Mouse (Mus musculus) stomach, embryonic 16.5 days (tissue): Measurements from ENCODE around the gene Akap17b. TPM values are rescaled to one million over a fixed set of nuclear protein-coding genes. Genes with fewer than 3 reads are reported as not detected.

Experiments
- polyA plus RNA-seq: library from polyadenylated mRNA; unstranded; fragments of >200 nt; fragmentation: Nextera tagmentation; extraction: Ambion mirVana; gene quantifications from 2 replicates; pipeline ENCODE4 v1.2.1, GENCODE M21; 2015

Akap17b gene
- polyA plus RNA-seq, 1 experiment from 2014 or later, result 1.6 TPM

Other genes starting within 250 kb of the Akap17b start
- not detected in 2 replicates for gene Gm6268, start 244.1 kb downstream of the Akap17b start, polyA plus RNA-seq
- not detected in 2 replicates for gene Gm14569, start 153.6 kb downstream of the Akap17b start, polyA plus RNA-seq
- gene Pgrmc1, start 47.2 kb downstream of the Akap17b start, polyA plus RNA-seq, result 224 and 242 TPM in 2 replicates
- 1.6 and 1.8 TPM in 2 replicates for gene Slc25a43, start 98.3 kb upstream of the Akap17b start, polyA plus RNA-seq
- 691 and 733 TPM in 2 replicates for gene Slc25a5, start 150.3 kb upstream of the Akap17b start, polyA plus RNA-seq
- gene Ube2a, start 228.5 kb upstream of the Akap17b start, polyA plus RNA-seq, result 105 and 107 TPM in 2 replicates
- gene C330007P06Rik, start 228.7 kb upstream of the Akap17b start, polyA plus RNA-seq, result 30.3 and 31.3 TPM in 2 replicates